Mouse (Mus musculus) liver, postnatal 0 days (tissue): ENCODE data around the gene Camk1.

Source experiments
- CTCF ChIP-seq: sonication (generic); IDR thresholded peaks from 2 replicates; pipeline ENCODE4 v1.5.1; 2016; ENCODE audit warnings: antibody characterized with exemption, low read depth
- EP300 ChIP-seq: IDR thresholded peaks from 2 replicates; pipeline ENCODE4 v1.6.1; 2016; ENCODE audit warnings: antibody characterized with exemption, low read depth, mild to moderate bottlenecking

GRCm38 (mm10) chr6:113287236-113287635, 56.5 kb downstream of the Camk1 start:
- TF ChIP-seq CTCF (no peak), EP300 (no peak)
